Mouse (Mus musculus) spleen, adult 2 months (tissue): Measurements from ENCODE around the gene Klc1.

ENCODE experiments used
- CTCF ChIP-seq: fragments of 200-500 bp; IDR thresholded peaks from 2 replicates; pipeline ENCODE4 v1.5.1; 2011; ENCODE audit warnings: mild to moderate bottlenecking, inconsistent platforms; ENCODE audit not compliant: insufficient read depth, insufficient read length, insufficient replicate concordance; ENCODE audit errors: extremely low read depth
- POLR2A ChIP-seq: fragments of 200-500 bp; IDR thresholded peaks from 2 replicates; pipeline ENCODE4 v1.6.1; 2011; ENCODE audit warnings: low read depth, low read length, inconsistent platforms

- TF ChIP-seq CTCF (no peak), POLR2A (no peak)
These were observed 20.9 kb downstream of the Klc1 start for GRCm38 (mm10) chr12:111779544-111779943.
